Mouse (Mus musculus) forebrain, embryonic 12.5 days (tissue): ENCODE measurements around the gene Zfp94. TPM values are rescaled to one million over a fixed set of nuclear protein-coding genes. Genes with fewer than 3 reads are reported as not detected.

Experiments
- ATAC-seq: fragments of 200-750 bp; cut with Nextera tagmentation; 2 replicates; pipeline ENCODE4 v1.8.0; 2017; ENCODE audit warnings: moderate TSS enrichment; ENCODE audit not compliant: low FRiP score
- H3K27ac ChIP-seq: fragments of 300-500 bp; sonication (generic); 2 replicates; pipeline ENCODE4 v1.5.1; 2016; ENCODE audit warnings: mild to moderate bottlenecking
- H3K27me3 ChIP-seq: fragments of 300-500 bp; sonication (generic); 2 replicates; pipeline ENCODE4 v1.6.1; 2016; ENCODE audit warnings: mild to moderate bottlenecking
- H3K36me3 ChIP-seq: fragments of 300-500 bp; sonication (generic); replicated peaks from 2 replicates; pipeline ENCODE4 v1.6.1; 2016; ENCODE audit warnings: mild to moderate bottlenecking
- H3K4me1 ChIP-seq: fragments of 300-500 bp; sonication (generic); 2 replicates; pipeline ENCODE4 v1.6.1; 2016
- H3K4me2 ChIP-seq: fragments of 300-500 bp; sonication (generic); 2 replicates; pipeline ENCODE4 v1.6.1; 2016; ENCODE audit warnings: mild to moderate bottlenecking, moderate library complexity
- H3K4me3 ChIP-seq: fragments of 300-500 bp; sonication (generic); replicated peaks from 2 replicates; pipeline ENCODE4 v1.5.1; 2016; ENCODE audit warnings: mild to moderate bottlenecking
- H3K9ac ChIP-seq: fragments of 300-500 bp; sonication (generic); 2 replicates; pipeline ENCODE4 v1.6.1; 2016; ENCODE audit warnings: mild to moderate bottlenecking
- H3K9me3 ChIP-seq: fragments of 300-500 bp; sonication (generic); 2 replicates; pipeline ENCODE4 v1.6.1; 2016
- WGBS: fragments of 180-500 bp; shearing (Covaris S2); methylation state at CpG from one replicate; pipeline ENCODE4 v1.1.7; 2016; 5-methylcytosine and 5-hydroxymethylcytosine counted together
- microRNA-seq: library from miRNA; unstranded; fragments of <30 nt; microRNA quantifications from one replicate; pipeline ENCODE4, GENCODE M21; 2017
- polyA plus RNA-seq: library from polyadenylated mRNA; unstranded; fragments of >200 nt; fragmentation: Nextera tagmentation; extraction: Ambion mirVana; gene quantifications from 2 replicates; pipeline ENCODE4 v1.2.1, GENCODE M21; 2016

Gene Zfp94
- polyA plus RNA-seq, 1 experiment from 2014 or later, result 17.8 TPM

DNA sequence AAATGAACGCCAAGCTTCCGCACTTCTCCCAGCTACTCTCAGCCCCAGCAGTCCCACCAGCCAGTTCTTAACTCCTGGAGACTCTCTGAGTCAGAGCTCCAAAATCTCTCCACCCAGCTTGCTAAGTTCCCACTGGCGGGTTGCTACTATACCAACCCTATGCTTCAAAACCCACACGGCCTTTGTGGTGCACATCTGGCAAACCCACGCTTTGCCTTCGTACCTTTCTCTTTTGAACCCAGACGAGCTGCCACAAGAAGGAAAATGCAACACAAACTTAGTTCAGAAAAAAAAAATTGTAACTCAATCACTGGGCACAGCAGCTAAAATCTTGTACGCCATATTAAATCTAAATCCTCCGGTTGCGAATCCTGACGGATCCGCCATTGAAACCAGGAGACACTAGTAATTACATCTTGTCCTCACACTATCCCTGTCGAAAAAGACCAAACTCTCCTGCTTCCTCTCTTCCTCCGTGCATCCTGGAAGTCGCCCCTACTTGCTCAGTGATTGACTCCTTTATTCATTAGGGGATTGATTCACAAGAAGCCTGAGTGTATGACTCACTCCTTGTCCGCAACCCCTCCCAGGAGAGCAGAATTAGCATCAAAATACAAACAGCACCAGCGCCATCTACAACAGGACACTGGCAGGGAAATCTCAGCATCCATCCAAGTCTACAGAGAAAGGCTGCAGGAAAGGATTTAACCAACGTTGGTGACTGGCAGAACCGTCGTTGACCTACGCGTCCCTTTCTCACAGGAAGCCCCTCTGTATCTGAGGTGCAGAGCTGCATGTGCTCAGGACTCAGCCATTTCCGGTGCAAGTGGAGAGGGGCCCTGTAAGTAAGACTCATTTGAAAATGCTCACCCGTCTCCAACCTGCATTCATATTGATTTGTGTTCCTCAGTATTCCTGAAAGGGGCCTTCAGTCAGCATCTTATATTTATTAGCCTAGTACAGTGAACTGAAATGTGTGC, 48.0 kb downstream of the Zfp94 start:
- H3K27me3 ChIP-seq, result no peaks in the 10 kb centered on the region
- ATAC-seq, result no peak
- WGBS, result 67% methylated on average over 24 of the region's 24 CpGs
- H3K27ac ChIP-seq, result peak overlapping the region; percentile 13; the same call in 1 of the 2 replicates
- peaks cover 1% of the 10 kb centered on the region for H3K36me3 ChIP-seq
- no peaks in the 10 kb centered on the region for H3K9me3 ChIP-seq
- H3K4me3 ChIP-seq, result no peak overlapping the region
- H3K9ac ChIP-seq, result no peak overlapping the region
- peaks cover 9% of the 10 kb centered on the region; the same call in 1 of the 2 replicates for H3K4me1 ChIP-seq
- H3K4me2 ChIP-seq, result no peak overlapping the region

DNA sequence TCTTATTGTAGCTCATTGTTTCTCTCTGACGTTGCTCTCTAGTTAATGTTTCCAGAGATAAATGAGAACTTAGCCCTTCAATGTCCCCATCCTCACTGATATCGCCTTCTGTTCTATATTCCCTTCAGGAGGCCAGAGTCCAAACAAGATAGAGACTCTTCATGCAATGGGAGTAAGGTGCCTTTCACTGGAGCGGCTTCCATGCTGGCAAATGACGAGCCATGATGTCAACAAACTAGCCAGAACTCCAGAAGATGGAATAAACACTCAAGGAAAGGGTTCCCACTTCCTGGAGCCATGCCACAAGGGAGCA, 56.5 kb downstream of the Zfp94 start:
- Histone ChIP-seq H3K4me2 (no peak overlapping the region), H3K9me3 (no peaks in the 10 kb centered on the region), H3K27ac (no peak overlapping the region), H3K4me3 (no peak overlapping the region), H3K4me1 (peaks cover 5% of the 10 kb centered on the region), H3K36me3 (peaks cover 20% of the 10 kb centered on the region), H3K9ac (no peak overlapping the region), H3K27me3 (no peaks in the 10 kb centered on the region)
- 91% methylated on average over 4 of the region's 4 CpGs for whole genome bisulfite sequencing
- no peak for ATAC-seq

DNA sequence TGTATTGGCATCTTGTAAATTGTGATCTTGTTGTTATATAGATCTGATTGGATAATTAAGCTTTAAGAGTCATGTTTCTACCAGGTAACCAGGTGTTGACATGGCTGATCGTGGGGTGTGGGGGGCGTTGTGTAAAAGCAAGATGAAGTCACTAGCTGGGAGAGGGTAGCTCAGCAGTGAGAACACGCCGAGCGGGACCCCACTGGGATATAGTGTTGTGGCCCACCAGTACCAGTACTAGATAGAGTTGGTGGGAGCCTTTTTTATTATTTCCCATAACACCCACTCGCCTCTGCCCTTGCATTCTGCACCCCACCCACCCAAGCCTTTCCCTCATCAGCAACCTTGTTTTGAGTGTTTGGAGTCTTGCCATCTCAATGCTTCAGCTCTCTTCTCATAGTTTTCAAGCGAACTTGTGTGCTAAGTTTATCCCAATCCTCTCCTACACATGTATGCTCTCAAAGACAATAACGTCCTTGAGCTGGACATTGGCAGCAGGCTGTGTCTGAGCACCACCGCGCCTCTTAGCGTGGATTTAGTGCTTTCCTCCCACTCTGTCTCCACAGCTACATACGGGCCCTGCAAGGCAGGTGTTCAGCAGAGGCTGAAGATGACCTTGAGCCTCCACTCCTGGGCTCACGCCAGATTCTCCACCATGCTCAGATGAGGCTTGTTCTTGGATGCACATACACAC, 57.0 kb downstream of the Zfp94 start:
- no peak overlapping the region for H3K9ac ChIP-seq
- no peak for ATAC-seq
- WGBS, result 91% methylated on average over 13 of the region's 13 CpGs

DNA sequence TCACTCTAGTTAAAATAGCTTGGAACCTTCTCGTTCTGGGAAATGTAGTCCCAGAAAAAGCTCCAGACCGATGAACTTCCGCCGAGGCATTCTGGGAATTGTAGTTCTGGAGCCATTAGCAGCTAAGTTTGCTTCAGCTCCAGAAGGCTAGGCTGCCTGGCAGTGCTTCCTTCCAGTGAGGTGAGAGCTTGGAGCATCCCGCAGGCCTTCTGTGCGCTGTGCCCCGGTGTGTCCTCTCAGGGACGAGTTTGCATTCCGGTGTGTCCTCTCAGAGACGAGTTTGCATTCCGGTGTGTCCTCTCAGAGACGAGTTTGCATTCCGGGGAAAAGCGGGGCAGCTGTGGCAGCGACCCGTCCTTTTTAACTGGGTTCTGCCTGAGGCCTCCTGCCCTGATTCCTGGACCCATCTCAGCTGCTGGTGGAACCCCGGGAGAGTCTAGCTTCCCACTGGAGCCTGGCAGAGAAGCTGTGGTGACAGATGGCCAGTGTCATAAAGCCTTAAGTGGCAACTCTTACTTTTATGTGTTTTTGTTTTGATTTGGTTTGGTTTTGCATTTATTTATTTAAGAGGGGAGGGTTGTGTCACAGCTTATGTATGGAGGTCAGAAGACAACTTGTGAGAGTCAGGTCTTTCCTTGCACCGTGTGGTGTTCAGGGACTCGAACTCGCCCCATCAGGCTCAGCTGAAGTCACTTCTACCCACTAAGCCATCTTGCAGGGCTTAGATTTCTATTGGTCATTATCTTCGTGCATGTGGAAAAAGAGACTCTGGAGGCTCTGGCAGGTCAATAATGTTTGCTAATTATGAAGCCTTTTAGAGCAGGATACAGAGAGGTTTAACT, 61.6 kb downstream of the Zfp94 start, which contains the start of gene Zfp108:
Zfp108 (plus strand) TSS at position 162 of the 842 bp plus-strand sequence.
- WGBS, result 24% methylated on average over 21 of the region's 21 CpGs

More for the DNA sequence above, 57.0 kb downstream of the Zfp94 start:
- Histone ChIP-seq H3K36me3 (peaks cover 20% of the 10 kb centered on the region), H3K4me1 (peaks cover 7% of the 10 kb centered on the region), H3K27ac (no peak overlapping the region), H3K9me3 (no peaks in the 10 kb centered on the region), H3K4me3 (no peak overlapping the region), H3K27me3 (no peaks in the 10 kb centered on the region), H3K4me2 (no peak overlapping the region)

DNA sequence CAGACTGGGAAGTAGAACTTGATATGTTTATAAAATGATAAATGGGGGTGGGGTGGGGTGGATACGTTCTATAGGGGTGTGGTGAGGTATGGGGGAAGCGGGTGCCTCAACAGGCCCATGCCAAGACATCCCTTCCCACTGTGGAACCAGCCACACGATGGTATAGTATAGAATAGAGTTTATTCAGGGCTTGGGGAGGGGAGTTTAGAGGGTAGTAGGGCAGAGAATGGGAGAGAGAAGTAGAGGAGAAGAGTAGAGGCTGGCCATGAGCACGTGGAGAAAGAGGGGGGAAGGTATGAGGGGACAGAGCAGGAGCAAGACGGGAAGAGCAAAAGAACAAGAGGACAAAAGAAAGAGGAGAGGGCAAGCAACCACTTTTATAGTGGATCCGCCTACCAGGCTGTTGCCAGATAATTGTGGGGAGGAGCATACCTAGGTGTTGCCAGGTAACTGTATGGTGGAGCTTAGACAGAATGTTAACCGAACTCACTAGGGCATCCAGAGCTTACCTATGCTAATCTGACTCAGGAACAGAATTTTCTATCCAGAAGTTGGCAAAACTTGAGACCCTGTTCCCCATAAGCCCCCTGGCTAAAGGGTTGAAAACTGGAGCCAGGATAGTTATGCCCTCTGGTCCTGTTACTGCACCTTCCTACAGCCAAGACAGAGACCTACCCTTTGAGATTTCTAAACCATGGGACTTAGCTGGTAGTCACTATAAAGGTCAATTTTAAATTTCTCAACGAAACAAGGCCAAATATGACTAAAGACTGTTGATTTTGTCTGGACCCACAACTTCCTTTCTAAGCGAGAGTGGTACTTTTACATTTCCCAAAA, 62.5 kb downstream of the Zfp94 start:
- Histone ChIP-seq H3K4me1 (peaks cover 10% of the 10 kb centered on the region), H3K4me2 (peak overlapping the region; percentile 50), H3K27ac (no peak overlapping the region), H3K36me3 (no peaks in the 10 kb centered on the region), H3K9ac (no peak overlapping the region; the same call in 1 of the 2 replicates), H3K4me3 (peak overlapping the region; percentile 42), H3K9me3 (no peaks in the 10 kb centered on the region), H3K27me3 (no peaks in the 10 kb centered on the region)
- WGBS, result 65% methylated on average over 9 of the region's 9 CpGs
- peak; percentile 58 for ATAC-seq

More for the DNA sequence above, 61.6 kb downstream of the Zfp94 start, which contains the start of gene Zfp108:
- ATAC-seq, result peak; percentile 93
- Histone ChIP-seq H3K27ac (peak within 1 kb of the TSS; percentile 10; the same call in 1 of the 2 replicates), H3K27me3 (no peaks in the 10 kb centered on the region), H3K36me3 (no peaks in the 10 kb centered on the region), H3K4me1 (peaks cover 10% of the 10 kb centered on the region), H3K9ac (peak within 1 kb of the TSS; percentile 48), H3K4me3 (peak within 1 kb of the TSS; percentile 42), H3K9me3 (no peaks in the 10 kb centered on the region), H3K4me2 (peak within 1 kb of the TSS; percentile 50)

Small RNA genes within 50 kb of the gene (microRNA-seq; reads per million reads assigned to microRNA genes)
- not detected for gene Gm27592

Other genes starting within 250 kb of the Zfp94 start
- gene Zfp180, start 234.7 kb downstream of the Zfp94 start, polyA plus RNA-seq, result 31.9 and 32.7 TPM in 2 replicates
- 7.3 and 7.7 TPM in 2 replicates for gene Zfp112, start 204.4 kb downstream of the Zfp94 start, polyA plus RNA-seq
- 16.8 and 17.9 TPM in 2 replicates for gene Zfp235, start 182.5 kb downstream of the Zfp94 start, polyA plus RNA-seq
- gene Zfp114, start 141.6 kb downstream of the Zfp94 start, polyA plus RNA-seq, result 6.1 and 7.7 TPM in 2 replicates
- 10.7 and 11.9 TPM in 2 replicates for gene Zfp111, start 105.2 kb downstream of the Zfp94 start, polyA plus RNA-seq
- 5.3 TPM in 2 replicates for gene Zfp109, start 79.1 kb downstream of the Zfp94 start, polyA plus RNA-seq
- 3.2 and 3.6 TPM in 2 replicates for gene Zfp108, start 61.9 kb downstream of the Zfp94 start, polyA plus RNA-seq
- 7.6 and 7.7 TPM in 2 replicates for gene Zfp93, start 46.2 kb downstream of the Zfp94 start, polyA plus RNA-seq
- 44.5 and 44.8 TPM in 2 replicates for gene Zfp61, start 15.4 kb downstream of the Zfp94 start, polyA plus RNA-seq
- gene Tescl, start 17.3 kb upstream of the Zfp94 start, polyA plus RNA-seq, result not detected in 2 replicates
- not detected in 2 replicates for gene Lypd5, start 32.5 kb upstream of the Zfp94 start, polyA plus RNA-seq
- gene Kcnn4, start 53.6 kb upstream of the Zfp94 start, polyA plus RNA-seq, result 1.1 and 1.4 TPM in 2 replicates
- 25.6 and 29.1 TPM in 2 replicates for gene Smg9, start 83.0 kb upstream of the Zfp94 start, polyA plus RNA-seq
- gene Irgc1, start 135.6 kb upstream of the Zfp94 start, polyA plus RNA-seq, result not detected in 2 replicates
- gene Plaur, start 145.8 kb upstream of the Zfp94 start, polyA plus RNA-seq, result 1.0 and 1.2 TPM in 2 replicates
- gene Cadm4, start 165.4 kb upstream of the Zfp94 start, polyA plus RNA-seq, result 32.1 and 38.3 TPM in 2 replicates
- gene Zfp428, start 190.3 kb upstream of the Zfp94 start, polyA plus RNA-seq, result 170 and 182 TPM in 2 replicates
- gene AC161166.1, start 195.8 kb upstream of the Zfp94 start, polyA plus RNA-seq, result 1.6 and 1.7 TPM in 2 replicates
- gene Irgq, start 214.0 kb upstream of the Zfp94 start, polyA plus RNA-seq, result 24.7 and 25.2 TPM in 2 replicates
- not detected in 2 replicates for gene Pinlyp, start 229.5 kb upstream of the Zfp94 start, polyA plus RNA-seq
- gene Xrcc1, start 229.6 kb upstream of the Zfp94 start, polyA plus RNA-seq, result 105 and 107 TPM in 2 replicates